Mouse (Mus musculus): ENCODE results near the gene Tspan10.

GRCm38 (mm10) chr11:120406445-120406844 is 36.0 kb upstream of the Tspan10 start:
- no peak for TF ChIP-seq CTCF (IDR thresholded peaks at IDR 0.05; ENCODE audit: control insufficient read depth, insufficient read depth, insufficient replicate concordance, low read depth, low read length)
- no peak for TF ChIP-seq POLR2A (IDR thresholded peaks at IDR 0.05; ENCODE audit: control insufficient read depth, low read depth, low read length)

Measured in testis, adult 2 months (tissue).